Mouse (Mus musculus) naive thymus-derived CD4-positive, alpha-beta T cell, adult 2 months (primary cell): ENCODE measurements around the gene Tuba3a.

ENCODE experiments used
- DNase-seq: peaks from one replicate; pipeline ENCODE4 v3.0.0-alpha.2; 2011; ENCODE audit warnings: low read depth

Tuba3a gene

GRCm38 (mm10) chr6:125231117-125232044, 54.5 kb downstream of the Tuba3a start, which contains the start of gene Tapbpl:
Tapbpl (minus strand) TSS chr6:125231860.
- peak; percentile 79 for DNase-seq

GRCm38 (mm10) chr6:125230571-125230970, 55.3 kb downstream of the Tuba3a start:
- peak; percentile 28 for DNase-seq
